Mouse (Mus musculus): ENCODE measurements around the gene Itga11.
"Not testable (repeated sequence)": the region's sequence is repeated elsewhere in the genome, so short reads cannot be mapped to it uniquely, and the experiment has no call there.

The Itga11 gene

DNA sequence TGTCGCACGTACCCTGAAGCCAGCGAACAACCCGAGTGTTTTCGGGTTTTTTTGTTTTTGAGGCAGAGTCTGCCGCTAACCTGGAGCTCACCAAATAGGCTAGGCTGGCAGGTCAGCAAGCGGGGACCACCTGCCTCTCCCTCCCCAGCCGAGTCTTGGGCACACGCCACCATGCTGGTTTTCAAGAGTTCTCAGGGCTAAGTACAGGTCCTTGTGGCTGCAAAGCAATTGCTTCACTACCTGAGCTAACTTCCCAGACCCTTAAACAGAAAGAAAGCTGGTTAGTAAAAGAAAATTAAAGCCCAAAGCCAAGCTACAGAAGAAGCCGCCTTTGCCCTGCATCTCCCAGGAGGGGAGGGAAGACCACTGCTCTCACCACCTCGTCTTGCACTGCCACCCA is 72.8 kb downstream of the Itga11 start:
- no peak for ATAC-seq (ENCODE audit: insufficient number of reproducible peaks, low FRiP score, low TSS enrichment)

GRCm38 (mm10) chr9:62758288-62758687 is 80.7 kb downstream of the Itga11 start:
- no peak for ATAC-seq (ENCODE audit: insufficient number of reproducible peaks, low FRiP score, low TSS enrichment)

DNA sequence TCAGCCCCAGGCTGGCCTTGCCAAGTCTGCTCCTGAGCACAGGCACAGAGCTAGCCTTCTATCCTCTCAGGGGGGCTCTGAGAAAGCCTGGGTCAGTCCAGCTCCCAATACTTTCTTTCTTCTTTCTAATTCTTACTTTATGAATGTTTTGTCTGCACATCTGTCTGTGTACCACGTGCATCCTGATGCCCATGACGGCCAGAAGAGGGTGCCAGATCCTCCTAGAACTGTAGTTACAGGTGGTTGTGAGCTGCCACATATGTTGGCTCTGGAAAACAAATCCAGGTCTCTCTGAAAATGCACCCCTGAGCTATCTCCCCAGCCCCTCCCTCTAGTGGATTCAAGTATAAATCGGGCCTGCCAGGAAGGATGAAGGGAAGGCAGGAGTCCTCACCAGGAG is 82.0 kb downstream of the Itga11 start:
- ATAC-seq (ENCODE audit: insufficient number of reproducible peaks, low FRiP score, low TSS enrichment) = no peak

DNA sequence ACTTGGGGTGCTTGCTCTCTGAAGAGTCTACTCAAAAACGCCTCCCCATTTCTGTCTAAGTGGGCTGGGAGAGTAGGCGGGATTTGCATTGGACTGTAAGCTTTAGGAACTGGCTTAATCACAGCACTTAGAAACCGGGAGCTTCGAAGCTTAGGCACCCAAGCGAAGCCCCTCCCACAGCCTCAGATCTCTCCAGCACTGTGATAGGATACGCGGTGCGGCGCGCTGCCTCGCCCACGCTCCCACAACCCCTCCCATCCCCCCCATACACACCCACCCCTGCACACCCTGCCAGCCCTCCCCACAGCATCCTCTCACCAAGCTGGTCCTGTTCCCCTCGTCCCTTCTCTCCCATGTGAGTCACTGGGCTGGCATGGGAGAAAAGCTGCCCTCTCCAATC is 85.9 kb downstream of the Itga11 start:
- ATAC-seq (ENCODE audit: insufficient number of reproducible peaks, low FRiP score, low TSS enrichment) = no peak

DNA sequence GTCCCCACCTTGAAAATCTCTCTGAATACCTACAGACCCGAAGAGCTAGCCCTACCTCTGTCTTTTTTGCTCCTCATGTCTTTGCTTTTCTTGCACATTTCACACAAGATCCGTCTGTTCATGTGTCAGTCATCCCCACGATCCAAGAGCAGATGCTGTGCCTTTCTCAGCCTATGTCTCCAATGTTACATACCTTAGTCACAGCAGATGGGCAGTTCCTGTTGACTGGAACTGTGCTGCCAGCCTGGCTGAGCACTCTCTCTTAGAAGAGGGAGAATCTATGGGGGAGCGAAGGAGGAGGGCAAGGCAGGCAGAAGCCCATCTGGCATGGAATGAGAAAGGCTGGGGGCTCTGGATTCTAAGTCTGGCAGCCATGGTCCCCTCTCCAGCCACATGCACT is 87.7 kb downstream of the Itga11 start:
- ATAC-seq (ENCODE audit: insufficient number of reproducible peaks, low FRiP score, low TSS enrichment) = no peak

DNA sequence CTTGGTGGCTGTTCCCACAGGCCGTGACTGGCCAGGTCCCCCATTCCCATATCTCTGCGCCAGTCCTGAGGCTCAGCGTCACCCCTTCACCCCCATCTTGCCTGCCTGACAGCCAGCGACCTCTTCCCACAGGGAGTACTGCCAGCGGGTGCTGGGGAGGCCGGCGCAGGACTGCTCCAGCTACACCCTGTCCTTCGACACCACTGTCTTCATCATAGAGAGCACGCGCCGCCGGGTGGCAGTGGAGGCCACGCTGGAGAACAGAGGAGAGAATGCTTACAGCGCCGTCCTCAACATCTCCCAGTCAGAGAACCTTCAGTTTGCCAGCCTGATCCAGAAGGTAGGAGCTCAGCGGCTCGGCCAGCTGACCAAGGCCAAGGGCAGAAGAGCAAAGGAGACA is 89.8 kb downstream of the Itga11 start:
- no peak for ATAC-seq (ENCODE audit: insufficient number of reproducible peaks, low FRiP score, low TSS enrichment)

DNA sequence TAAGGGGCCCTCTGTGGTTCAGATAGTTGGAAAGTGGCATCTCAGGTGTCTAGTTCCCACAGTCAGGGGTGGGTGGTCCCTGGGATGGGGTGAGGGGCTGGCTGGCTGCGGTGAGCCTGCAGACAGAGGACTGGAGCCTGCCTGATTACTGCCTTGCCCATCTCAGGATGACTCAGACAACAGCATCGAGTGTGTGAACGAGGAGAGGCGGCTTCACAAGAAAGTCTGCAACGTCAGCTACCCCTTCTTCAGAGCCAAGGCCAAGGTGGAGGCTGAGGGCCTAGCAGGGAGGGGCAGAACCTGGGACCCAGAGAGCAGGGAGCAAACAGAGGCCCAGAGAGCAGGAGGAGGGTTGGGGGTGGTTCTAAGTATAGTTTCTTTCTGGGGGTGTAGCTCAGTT is 90.7 kb downstream of the Itga11 start:
- ATAC-seq (ENCODE audit: insufficient number of reproducible peaks, low FRiP score, low TSS enrichment) = no peak

DNA sequence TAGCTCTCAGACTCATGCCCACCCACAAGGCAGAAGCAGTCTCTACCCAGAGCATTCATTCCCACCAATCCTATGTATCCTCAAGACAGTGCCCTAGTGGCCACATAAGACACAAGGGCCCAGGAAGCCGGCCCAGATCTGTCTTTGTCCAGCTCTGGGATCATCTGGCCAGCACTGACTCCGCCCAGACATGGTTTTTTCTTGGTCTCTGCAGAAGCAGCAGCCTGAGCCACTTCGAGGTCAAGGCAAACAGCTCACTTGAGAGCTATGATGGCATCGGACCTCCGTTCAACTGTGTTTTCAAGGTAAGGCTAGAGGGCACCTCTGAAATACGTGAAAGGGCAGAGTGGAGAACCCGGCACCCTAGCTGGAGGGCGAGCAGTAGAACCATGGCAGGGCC is 95.1 kb downstream of the Itga11 start:
- ATAC-seq (ENCODE audit: insufficient number of reproducible peaks, low FRiP score, low TSS enrichment) = no peak

- no peak for ATAC-seq (ENCODE audit: insufficient number of reproducible peaks, low FRiP score, low TSS enrichment)
Observed at GRCm38 (mm10) chr9:62775464-62775863, 97.8 kb downstream of the Itga11 start.

GRCm38 (mm10) chr9:62777461-62777860 is 99.8 kb downstream of the Itga11 start:
- peak; percentile 40; the same call in 1 of the 2 replicates for ATAC-seq (ENCODE audit: insufficient number of reproducible peaks, low FRiP score, low TSS enrichment)

DNA sequence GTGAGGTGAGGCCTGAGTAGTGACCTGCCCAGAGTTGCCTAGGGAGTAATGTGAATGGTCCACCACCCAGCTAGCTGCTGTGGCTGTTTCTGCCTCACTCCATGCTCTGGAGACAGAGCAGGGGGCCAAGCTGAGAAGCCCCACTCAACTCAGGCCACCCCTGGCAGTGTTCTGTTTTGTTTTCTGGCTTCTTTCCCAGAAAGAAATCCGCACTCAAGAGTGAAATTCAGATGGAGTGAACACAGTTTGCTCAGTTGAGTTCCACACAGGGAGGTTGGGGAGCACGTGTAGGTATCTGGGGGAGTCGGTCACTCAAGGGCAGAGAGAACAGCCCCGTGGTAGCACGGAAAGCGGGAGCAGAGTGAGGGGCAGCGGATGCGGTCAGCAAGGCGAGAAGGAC is 101.1 kb downstream of the Itga11 start:
- no peak for ATAC-seq (ENCODE audit: insufficient number of reproducible peaks, low FRiP score, low TSS enrichment)

GRCm38 (mm10) chr9:62781965-62782364 is 104.3 kb downstream of the Itga11 start:
- ATAC-seq (ENCODE audit: insufficient number of reproducible peaks, low FRiP score, low TSS enrichment) = no peak

- 0 out of 2 replicates have a peak, but pooled peaks have one; percentile 36 for ATAC-seq (ENCODE audit: insufficient number of reproducible peaks, low FRiP score, low TSS enrichment)
Observed at GRCm38 (mm10) chr9:62782976-62783781, 105.6 kb downstream of the Itga11 start.

- no peak for ATAC-seq (ENCODE audit: insufficient number of reproducible peaks, low FRiP score, low TSS enrichment)
Observed at GRCm38 (mm10) chr9:62784233-62784632, 106.6 kb downstream of the Itga11 start.

GRCm38 (mm10) chr9:62786721-62787120 is 109.1 kb downstream of the Itga11 start:
- no peak for ATAC-seq (ENCODE audit: insufficient number of reproducible peaks, low FRiP score, low TSS enrichment)

DNA sequence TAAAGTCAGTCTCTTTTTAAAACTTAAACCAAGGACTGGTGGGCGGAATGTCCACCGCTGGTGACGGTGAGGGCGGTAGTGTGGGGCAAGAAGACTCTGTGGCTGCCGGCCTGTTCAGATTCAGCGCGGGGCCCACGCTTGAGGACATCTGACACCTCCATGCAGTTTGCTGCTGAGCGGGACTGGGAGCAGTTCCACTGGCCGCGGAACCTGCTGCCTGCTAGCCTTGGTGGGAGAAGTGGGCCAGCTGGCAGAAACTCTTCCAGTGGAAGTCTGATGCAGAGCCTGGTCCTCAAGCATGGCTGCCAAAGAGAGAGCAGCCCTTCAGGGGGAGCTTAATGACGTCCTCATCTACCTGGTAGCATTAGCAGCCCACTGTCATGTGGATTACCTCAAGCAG is 112.2 kb downstream of the Itga11 start:
- ATAC-seq (ENCODE audit: insufficient number of reproducible peaks, low FRiP score, low TSS enrichment) = no peak

DNA sequence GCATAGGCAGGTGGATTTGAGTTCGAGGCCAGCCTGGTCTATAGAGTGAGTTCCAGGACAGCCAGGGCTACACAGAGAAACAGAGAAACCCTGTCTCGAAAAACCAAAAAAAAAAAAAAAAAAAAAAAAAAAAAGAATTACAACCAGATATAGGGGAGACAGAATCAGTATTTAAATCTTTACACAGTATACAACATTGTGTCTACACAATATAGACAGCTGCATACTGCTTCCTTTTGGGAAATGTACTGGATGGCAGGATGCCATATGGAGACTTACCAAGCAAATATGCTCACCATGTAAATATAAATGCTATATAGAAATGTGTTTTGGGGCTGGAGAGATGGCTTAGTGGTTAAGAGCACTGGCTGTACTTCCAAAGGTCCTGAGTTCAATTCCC is 121.6 kb downstream of the Itga11 start:
- ATAC-seq (ENCODE audit: insufficient number of reproducible peaks, low FRiP score, low TSS enrichment) = not testable (repeated sequence)

- ATAC-seq (ENCODE audit: insufficient number of reproducible peaks, low FRiP score, low TSS enrichment) = no peak
Observed at GRCm38 (mm10) chr9:62810095-62810494, 132.5 kb downstream of the Itga11 start.

DNA sequence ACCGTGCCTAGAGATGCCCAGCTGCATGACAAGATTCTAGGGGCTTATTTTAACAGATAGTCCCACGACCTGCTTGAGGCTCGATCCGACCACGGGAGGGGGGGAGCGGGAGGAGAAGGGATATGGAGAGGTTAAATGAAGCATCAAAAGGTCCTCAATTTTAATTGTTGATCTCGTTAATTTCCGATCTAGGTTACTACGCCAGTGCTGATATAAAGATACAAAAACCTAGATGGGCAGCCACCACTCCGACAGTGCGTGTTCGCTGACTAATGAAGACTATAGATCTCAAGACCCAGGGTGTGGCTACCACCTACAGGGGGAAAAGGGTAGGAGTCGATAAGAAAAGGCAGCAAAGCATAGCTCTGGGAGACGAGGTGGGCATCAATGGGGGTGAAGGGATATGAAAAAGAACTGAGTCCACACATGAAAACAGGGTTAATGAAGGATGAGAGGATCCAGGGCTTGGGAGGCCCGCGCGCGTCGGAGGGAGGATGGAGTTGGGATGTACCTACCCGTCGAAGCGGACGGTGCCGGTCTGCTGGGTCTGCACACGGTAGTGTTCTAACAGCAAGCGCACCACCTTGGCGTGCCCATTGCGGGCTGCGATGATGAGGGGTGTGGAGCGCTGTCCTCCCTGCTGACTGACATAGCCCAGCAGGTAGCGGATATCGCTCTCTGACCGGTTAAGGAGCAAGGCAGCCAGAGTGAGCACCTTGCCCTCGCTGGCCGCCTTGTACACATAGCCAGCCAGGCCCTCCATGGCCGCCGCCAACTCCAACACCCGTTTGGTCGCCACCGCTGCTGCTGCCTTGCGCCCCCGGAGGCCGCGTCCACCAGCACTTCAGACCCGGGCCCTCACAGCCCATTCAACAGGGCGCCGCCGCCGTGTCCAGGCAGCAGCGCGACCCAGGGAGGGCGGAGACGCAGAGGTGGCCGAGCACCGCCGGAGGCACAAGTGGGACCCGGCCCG is 133.2 kb downstream of the Itga11 start:
- ATAC-seq (ENCODE audit: insufficient number of reproducible peaks, low FRiP score, low TSS enrichment) = peak; percentile 56

- peak; percentile 89 for ATAC-seq (ENCODE audit: insufficient number of reproducible peaks, low FRiP score, low TSS enrichment)
Observed at GRCm38 (mm10) chr9:62811516-62812121, 134.0 kb downstream of the Itga11 start, which contains the start of gene Fem1b. Gene Fem1b (minus strand): TSS chr9:62811934.

Measured in cerebellum, adult (tissue).